Mouse (Mus musculus) midbrain, embryonic 11.5 days (tissue): ENCODE data around the gene Ube2r2. TPM values are rescaled to one million over a fixed set of nuclear protein-coding genes. Genes with fewer than 3 reads are reported as not detected.

ENCODE experiments used
- ATAC-seq: fragments of 200-750 bp; cut with Nextera tagmentation; 2 replicates; pipeline ENCODE4 v1.8.0; 2017; ENCODE audit warnings: moderate TSS enrichment, moderate library complexity; ENCODE audit not compliant: low FRiP score
- DNase-seq: peaks from one replicate; pipeline ENCODE4 v3.0.0; 2015; ENCODE audit warnings: low spot score; ENCODE audit errors: missing footprints
- H3K27ac ChIP-seq: fragments of 300-500 bp; sonication (generic); 2 replicates; pipeline ENCODE4 v1.5.1; 2014; ENCODE audit warnings: low read depth, low read length
- H3K27me3 ChIP-seq: fragments of 300-500 bp; sonication (generic); 2 replicates; pipeline ENCODE4 v1.6.1; 2014; ENCODE audit warnings: mild to moderate bottlenecking, low read length, moderate library complexity, mixed read lengths; ENCODE audit not compliant: control insufficient read depth, insufficient read depth
- H3K36me3 ChIP-seq: fragments of 300-500 bp; sonication (generic); 2 replicates; pipeline ENCODE4 v1.6.1; 2014; ENCODE audit warnings: mild to moderate bottlenecking, low read length, moderate library complexity, mixed read lengths; ENCODE audit not compliant: control insufficient read depth, insufficient read depth
- H3K4me1 ChIP-seq: fragments of 300-500 bp; sonication (generic); 2 replicates; pipeline ENCODE4 v1.6.1; 2014; ENCODE audit warnings: low read length; ENCODE audit not compliant: control insufficient read depth, insufficient read depth
- H3K4me2 ChIP-seq: fragments of 300-500 bp; sonication (generic); 2 replicates; pipeline ENCODE4 v1.6.1; 2014; ENCODE audit warnings: mild to moderate bottlenecking, moderate library complexity
- H3K4me3 ChIP-seq: fragments of 300-500 bp; sonication (generic); 2 replicates; pipeline ENCODE4 v1.5.1; 2014; ENCODE audit warnings: low read depth, low read length
- H3K9ac ChIP-seq: fragments of 300-500 bp; sonication (generic); 2 replicates; pipeline ENCODE4 v1.6.1; 2014; ENCODE audit warnings: low read length
- H3K9me3 ChIP-seq: fragments of 300-500 bp; sonication (generic); 2 replicates; pipeline ENCODE4 v1.6.1; 2016; ENCODE audit warnings: low read length; ENCODE audit not compliant: control insufficient read depth
- WGBS: fragments of 180-500 bp; shearing (Covaris S2); extraction: QIAGEN DNeasy Blood & Tissue Kit; methylation state at CpG from one replicate; pipeline ENCODE4 v1.1.7; 2014; 5-methylcytosine and 5-hydroxymethylcytosine counted together
- polyA plus RNA-seq: library from polyadenylated mRNA; unstranded; fragments of >200 nt; fragmentation: Nextera tagmentation; extraction: Ambion mirVana; gene quantifications from 2 replicates; pipeline ENCODE4 v1.2.1, GENCODE M21; 2014

The Ube2r2 gene
- polyA plus RNA-seq, 1 experiment from 2014 or later: 95.5 TPM

- WGBS: 92% methylated on average over 9 of the region's 9 CpGs
- no peak overlapping the region for H3K4me2 ChIP-seq
- peak; percentile 4 for DNase-seq
Observed at GRCm38 (mm10) chr4:41114358-41115070, 21.0 kb upstream of the Ube2r2 start.

GRCm38 (mm10) chr4:41115074-41115473 is 20.5 kb upstream of the Ube2r2 start:
- DNase-seq (peak; percentile 19), ATAC-seq (no peak)
- peaks cover 22% of the 10 kb centered on the region for H3K36me3 ChIP-seq
- H3K4me3 ChIP-seq: no peak overlapping the region
- no peak overlapping the region for H3K4me2 ChIP-seq
- no peak overlapping the region for H3K27ac ChIP-seq
- no peaks in the 10 kb centered on the region for H3K27me3 ChIP-seq
- WGBS: 88% methylated on average over 6 of the region's 6 CpGs
- H3K4me1 ChIP-seq: no peaks in the 10 kb centered on the region
- H3K9me3 ChIP-seq: no peaks in the 10 kb centered on the region
- H3K9ac ChIP-seq: no peak overlapping the region

More at GRCm38 (mm10) chr4:41114358-41115070, 21.0 kb upstream of the Ube2r2 start:
- no peak overlapping the region for H3K27ac ChIP-seq
- ATAC-seq: no peak
- no peaks in the 10 kb centered on the region for H3K4me1 ChIP-seq
- H3K9ac ChIP-seq: no peak overlapping the region
- no peaks in the 10 kb centered on the region for H3K27me3 ChIP-seq
- no peaks in the 10 kb centered on the region for H3K9me3 ChIP-seq
- H3K4me3 ChIP-seq: no peak overlapping the region
- peaks cover 16% of the 10 kb centered on the region for H3K36me3 ChIP-seq

- H3K4me3 ChIP-seq: no peak overlapping the region
- no peak overlapping the region for H3K27ac ChIP-seq
- no peaks in the 10 kb centered on the region for H3K9me3 ChIP-seq
- no peak overlapping the region for H3K9ac ChIP-seq
- 94% methylated on average over 15 of the region's 15 CpGs for WGBS
- H3K4me2 ChIP-seq: no peak overlapping the region
- H3K36me3 ChIP-seq: peaks cover 27% of the 10 kb centered on the region
- ATAC-seq (no peak), DNase-seq (no peak)
- H3K27me3 ChIP-seq: no peaks in the 10 kb centered on the region
- no peaks in the 10 kb centered on the region for H3K4me1 ChIP-seq
Observed at GRCm38 (mm10) chr4:41115793-41116192, 19.8 kb upstream of the Ube2r2 start.

GRCm38 (mm10) chr4:41116817-41117216 is 18.7 kb upstream of the Ube2r2 start:
- no peak for ATAC-seq
- Histone ChIP-seq H3K9me3 (no peaks in the 10 kb centered on the region), H3K27ac (no peak overlapping the region), H3K9ac (no peak overlapping the region), H3K27me3 (no peaks in the 10 kb centered on the region), H3K4me3 (no peak overlapping the region), H3K4me1 (no peaks in the 10 kb centered on the region), H3K36me3 (peaks cover 28% of the 10 kb centered on the region), H3K4me2 (no peak overlapping the region)
- peak; percentile 41 for DNase-seq
- WGBS: 77% methylated on average over 3 of the region's 3 CpGs

- peaks cover 32% of the 10 kb centered on the region for H3K36me3 ChIP-seq
- H3K4me2 ChIP-seq: no peak overlapping the region
- peak; percentile 45 for ATAC-seq
- 78% methylated on average over 11 of the region's 11 CpGs for WGBS
- H3K4me1 ChIP-seq: peaks cover 6% of the 10 kb centered on the region; the same call in 1 of the 2 replicates
- no peak overlapping the region for H3K4me3 ChIP-seq
- H3K9ac ChIP-seq: no peak overlapping the region
- no peak overlapping the region for H3K27ac ChIP-seq
- peak; percentile 92 for DNase-seq
- no peaks in the 10 kb centered on the region for H3K9me3 ChIP-seq
- no peaks in the 10 kb centered on the region for H3K27me3 ChIP-seq
Observed at GRCm38 (mm10) chr4:41118706-41119292, 16.7 kb upstream of the Ube2r2 start.

- peak within 1 kb of the TSS; percentile 64 for H3K4me3 ChIP-seq
- 2% methylated on average over 29 of the region's 29 CpGs for WGBS
- H3K27ac ChIP-seq: no peak within 1 kb of the TSS
Observed at GRCm38 (mm10) chr4:41124180-41124951, 11.2 kb upstream of the Ube2r2 start, which contains the start of gene Nol6. Nol6 (minus strand) TSS chr4:41124455.

GRCm38 (mm10) chr4:41129406-41129805 is 6.1 kb upstream of the Ube2r2 start:
- H3K36me3 ChIP-seq: no peaks in the 10 kb centered on the region
- H3K27ac ChIP-seq: no peak overlapping the region
- no peak overlapping the region for H3K4me3 ChIP-seq
- H3K4me1 ChIP-seq: 0 out of 2 replicates have a peak, but pooled peaks cover 2% of the 10 kb centered on the region
- no peak overlapping the region for H3K4me2 ChIP-seq
- no peak overlapping the region for H3K9ac ChIP-seq
- H3K27me3 ChIP-seq: no peaks in the 10 kb centered on the region
- DNase-seq (peak; percentile 86), ATAC-seq (peak; percentile 65; the same call in 1 of the 2 replicates)
- H3K9me3 ChIP-seq: no peaks in the 10 kb centered on the region
- 9% methylated on average over 2 of the region's 2 CpGs for WGBS

More at GRCm38 (mm10) chr4:41124180-41124951, 11.2 kb upstream of the Ube2r2 start, which contains the start of gene Nol6:
- DNase-seq (peak; percentile 99), ATAC-seq (peak; percentile 100)
- H3K4me1 ChIP-seq: peaks cover 6% of the 10 kb centered on the region; the same call in 1 of the 2 replicates
- no peaks in the 10 kb centered on the region for H3K9me3 ChIP-seq
- H3K9ac ChIP-seq: peak within 1 kb of the TSS; percentile 65
- H3K27me3 ChIP-seq: no peaks in the 10 kb centered on the region
- H3K36me3 ChIP-seq: peaks cover 16% of the 10 kb centered on the region
- peak within 1 kb of the TSS; percentile 86 for H3K4me2 ChIP-seq

GRCm38 (mm10) chr4:41129836-41130235 is 5.7 kb upstream of the Ube2r2 start:
- Histone ChIP-seq H3K27me3 (no peaks in the 10 kb centered on the region), H3K9ac (no peak overlapping the region), H3K9me3 (no peaks in the 10 kb centered on the region), H3K4me1 (0 out of 2 replicates have a peak, but pooled peaks cover 4% of the 10 kb centered on the region), H3K4me3 (no peak overlapping the region), H3K27ac (no peak overlapping the region), H3K36me3 (no peaks in the 10 kb centered on the region), H3K4me2 (no peak overlapping the region)
- 93% methylated on average over 3 of the region's 3 CpGs for whole genome bisulfite sequencing
- no peak for ATAC-seq
- no peak for DNase-seq
